15 mouse cellular contexts compared by ENCODE assay signal in the genomic region with DNA sequence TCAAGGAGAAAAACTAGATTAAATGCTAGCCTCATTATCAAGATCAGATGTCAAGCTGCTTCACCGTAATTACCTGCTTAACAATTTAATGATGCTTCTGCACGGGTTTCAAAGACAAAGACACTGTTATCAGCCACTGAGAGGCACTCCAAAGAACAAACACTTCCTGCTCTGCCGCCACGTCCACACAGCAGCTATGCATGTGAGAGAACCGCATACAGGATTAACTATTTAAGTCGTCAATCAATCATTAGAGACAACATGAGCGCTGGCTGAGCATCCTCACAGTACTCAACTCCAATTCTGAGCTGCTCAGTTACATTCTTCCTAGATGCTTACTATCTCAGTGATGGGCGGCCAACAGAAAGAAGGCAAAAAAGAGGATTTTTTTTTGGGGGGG.
"Had no signal": no experiment of that assay in that cellular context is flagged by ENCODE, and none has a peak within 500 bp of the region (broad histone marks: within the 10 kb centered on the region; RNA-seq: fewer than 3 reads in every experiment).

No protein-coding gene starts in this region.

- ATAC-seq: intestine, postnatal 0 days; lung, postnatal 0 days had no signal

- H3K27me3 ChIP-seq: liver, embryonic 15.5 days had no signal

- DNase-seq: kidney, adult 8-10 months; kidney, postnatal 25 days; lung, adult 2 months; lung, postnatal 36 days; right cerebral cortex, postnatal 4 days; spleen, adult 18-20 months; thymus, adult 18-20 months; thymus, postnatal 14 days had no signal

- H3K4me3 ChIP-seq: left cerebral cortex, adult 2 months; limb, embryonic 10.5 days; liver, embryonic 15.5 days; myocyte had no signal

- H3K27ac ChIP-seq: left cerebral cortex, adult 2 months; limb, embryonic 10.5 days; liver, embryonic 15.5 days had no signal

- H3K4me1 ChIP-seq: liver, embryonic 15.5 days had no signal

- H3K9ac ChIP-seq: liver, embryonic 15.5 days had no signal

- H3K9me3 ChIP-seq: limb, embryonic 10.5 days; liver, embryonic 15.5 days had no signal

- H3K4me2 ChIP-seq: liver, embryonic 11.5 days; liver, embryonic 15.5 days had no signal
